In genomic region chr19:14740139-14740538, GRCm38 (mm10) we compare ENCODE assay signal across 23 mouse cellular contexts.
DNase-seq lines count a peak whose midpoint lies in the region; ATAC-seq and TF ChIP-seq lines count a peak whose summit lies in the region.
"Had no signal": no experiment of that assay in that cellular context is flagged by ENCODE, and none has a peak within 500 bp of the region (broad histone marks: within the 10 kb centered on the region; RNA-seq: fewer than 3 reads in every experiment).

No protein-coding gene starts in this region.

- H3K27me3 ChIP-seq in liver, embryonic 16.5 days (ENCODE audit: control insufficient read depth, insufficient read depth, low read depth, low read length), result no peaks in the 10 kb centered on the region
- H3K27me3 ChIP-seq in liver, postnatal 0 days (ENCODE audit: insufficient read depth, low read length), result no peaks in the 10 kb centered on the region
- no peaks in the 10 kb centered on the region for H3K27me3 ChIP-seq in stomach, postnatal 0 days (ENCODE audit: control insufficient read depth, insufficient read depth, low read length)
- H3K27me3 ChIP-seq: embryonic facial prominence, embryonic 12.5 days; midbrain, embryonic 13.5 days; neural tube, embryonic 15.5 days had no signal

- H3K4me3 ChIP-seq in liver, embryonic 16.5 days (ENCODE audit: low read depth, low read length), result no peak overlapping the region
- H3K4me3 ChIP-seq in liver, postnatal 0 days (ENCODE audit: low read depth, low read length), result no peak overlapping the region
- no peak overlapping the region for H3K4me3 ChIP-seq in stomach, postnatal 0 days (ENCODE audit: low read depth, low read length)
- H3K4me3 ChIP-seq: embryonic facial prominence, embryonic 12.5 days; heart, adult 2 months; hindbrain, embryonic 10.5 days; layer of hippocampus, adult 2 months; limb, embryonic 10.5 days; midbrain, embryonic 13.5 days; myocyte; neural tube, embryonic 15.5 days had no signal

- no peak for DNase-seq in liver
- peak; percentile 22 for DNase-seq in liver, postnatal 0 days
- peak; percentile 27 for DNase-seq in lung, postnatal 10 days
- DNase-seq in stomach, postnatal 0 days (ENCODE audit: low spot score), result peak; percentile 66
- no peak for DNase-seq in gastrocnemius, postnatal 36 days
- DNase-seq: adrenal gland, postnatal 25 days; cerebellum, adult 18-20 months; forebrain, postnatal 0 days; heart, adult 2 months; right cerebral cortex, postnatal 4 days; thymus, adult 2 months had no signal

- H3K4me1 ChIP-seq in liver, embryonic 16.5 days (ENCODE audit: control insufficient read depth, low read depth, low read length), result no peaks in the 10 kb centered on the region
- no peaks in the 10 kb centered on the region for H3K4me1 ChIP-seq in liver, postnatal 0 days (ENCODE audit: insufficient read depth)
- H3K4me1 ChIP-seq in stomach, postnatal 0 days (replicated peaks; ENCODE audit: control insufficient read depth, insufficient read depth), result no peaks in the 10 kb centered on the region
- H3K4me1 ChIP-seq: embryonic facial prominence, embryonic 12.5 days; hindbrain, embryonic 10.5 days; limb, embryonic 10.5 days; midbrain, embryonic 13.5 days; neural tube, embryonic 15.5 days had no signal

- no peak for TF ChIP-seq EP300 in liver, postnatal 0 days (IDR thresholded peaks at IDR 0.05; ENCODE audit: low read depth)
- peak; percentile 46 for TF ChIP-seq EP300 in stomach, postnatal 0 days (optimal IDR thresholded peaks at IDR 0.05)

- no peaks in the 10 kb centered on the region for H3K9me3 ChIP-seq in liver, embryonic 16.5 days (replicated peaks; ENCODE audit: control insufficient read depth, low read length)
- no peaks in the 10 kb centered on the region for H3K9me3 ChIP-seq in liver, postnatal 0 days (ENCODE audit: low read length)
- H3K9me3 ChIP-seq in stomach, postnatal 0 days (ENCODE audit: control insufficient read depth, low read length), result no peaks in the 10 kb centered on the region
- H3K9me3 ChIP-seq: embryonic facial prominence, embryonic 12.5 days; hindbrain, embryonic 10.5 days; limb, embryonic 10.5 days; midbrain, embryonic 13.5 days; neural tube, embryonic 15.5 days had no signal

- no peak overlapping the region for H3K27ac ChIP-seq in liver, embryonic 16.5 days (ENCODE audit: low read length)
- no peak overlapping the region for H3K27ac ChIP-seq in liver, postnatal 0 days (ENCODE audit: low read depth)
- H3K27ac ChIP-seq in stomach, postnatal 0 days (replicated peaks), result no peak overlapping the region
- H3K27ac ChIP-seq: embryonic facial prominence, embryonic 12.5 days; heart, adult 2 months; hindbrain, embryonic 10.5 days; layer of hippocampus, adult 2 months; limb, embryonic 10.5 days; macrophage; midbrain, embryonic 13.5 days; neural tube, embryonic 15.5 days had no signal

- peak; percentile 72 for ATAC-seq in liver, embryonic 16.5 days (ENCODE audit: low read depth)
- ATAC-seq in liver, postnatal 0 days, result peak; percentile 92
- ATAC-seq in stomach, postnatal 0 days (ENCODE audit: low FRiP score, low TSS enrichment), result peak; percentile 98
- no peak for ATAC-seq in frontal cortex, adult (ENCODE audit: low TSS enrichment)
- ATAC-seq: activated CD4-positive, CD25-positive, alpha-beta regulatory T cell, adult 4 months; forebrain, postnatal 0 days; midbrain, embryonic 13.5 days; Patski had no signal

- no peak overlapping the region for H3K4me2 ChIP-seq in liver, embryonic 16.5 days (ENCODE audit: low read depth, low read length)
- H3K4me2 ChIP-seq in liver, postnatal 0 days (ENCODE audit: low read depth, low read length), result no peak overlapping the region
- no peak overlapping the region for H3K4me2 ChIP-seq in stomach, postnatal 0 days (replicated peaks; ENCODE audit: low read depth)
- H3K4me2 ChIP-seq: embryonic facial prominence, embryonic 12.5 days; midbrain, embryonic 13.5 days; neural tube, embryonic 15.5 days had no signal

- 66% methylated on average over 1 of the region's 1 CpGs for WGBS in liver, embryonic 16.5 days (ENCODE audit: insufficient replicate concordance)
- WGBS in liver, postnatal 0 days (ENCODE audit: insufficient replicate concordance), result 57% methylated on average over 1 of the region's 1 CpGs
- 62% methylated on average over 1 of the region's 1 CpGs for WGBS in stomach, postnatal 0 days

- intact Hi-C loops in gastrocnemius, postnatal 36 days (cut with DNase I), result no loop called here

- H3K9ac ChIP-seq in liver, embryonic 16.5 days (ENCODE audit: low read depth, low read length), result no peak overlapping the region
- H3K9ac ChIP-seq in liver, postnatal 0 days (replicated peaks), result no peak overlapping the region
- no peak overlapping the region for H3K9ac ChIP-seq in stomach, postnatal 0 days (ENCODE audit: low read length)
- H3K9ac ChIP-seq: embryonic facial prominence, embryonic 12.5 days; forebrain, postnatal 0 days; midbrain, embryonic 13.5 days; neural tube, embryonic 15.5 days had no signal

- H3K36me3 ChIP-seq in liver, embryonic 16.5 days (ENCODE audit: control insufficient read depth, insufficient read depth), result no peaks in the 10 kb centered on the region
- no peaks in the 10 kb centered on the region for H3K36me3 ChIP-seq in liver, postnatal 0 days (replicated peaks; ENCODE audit: insufficient read depth, low read length)
- no peaks in the 10 kb centered on the region for H3K36me3 ChIP-seq in stomach, postnatal 0 days (ENCODE audit: control insufficient read depth, insufficient read depth, low read length)
- H3K36me3 ChIP-seq: embryonic facial prominence, embryonic 12.5 days; hindbrain, embryonic 10.5 days; limb, embryonic 10.5 days; midbrain, embryonic 13.5 days; neural tube, embryonic 15.5 days had no signal

- TF ChIP-seq CTCF in liver, postnatal 0 days (IDR thresholded peaks at IDR 0.05; ENCODE audit: low read depth), result no peak
- TF ChIP-seq CTCF in stomach, postnatal 0 days (IDR thresholded peaks at IDR 0.05; ENCODE audit: low read depth), result no peak

Comparison
In these comparisons a context has a peak if more than half of its experiments do, and no peak if none do; other contexts are left out.
1. DNase-seq: peak in liver, postnatal 0 days (single experiment), lung, postnatal 10 days (single experiment) and stomach, postnatal 0 days (single experiment); none in liver (single experiment) and gastrocnemius, postnatal 36 days (0 of 2).